Mouse (Mus musculus) ES-Bruce4 (cell line): ENCODE measurements around the gene Prpf4.

Experiments used
- CTCF ChIP-seq: IDR thresholded peaks from one replicate; pipeline ENCODE4 v1.8.1; 2011; ENCODE audit warnings: low read depth, low read length
- EP300 ChIP-seq: IDR thresholded peaks from 2 replicates; pipeline ENCODE4 v1.6.1; 2011; ENCODE audit warnings: low read depth, low read length; ENCODE audit not compliant: insufficient read depth
- POLR2A ChIP-seq: IDR thresholded peaks from one replicate; pipeline ENCODE4 v1.8.1; 2011; ENCODE audit warnings: low read length; ENCODE audit not compliant: insufficient read depth

DNA sequence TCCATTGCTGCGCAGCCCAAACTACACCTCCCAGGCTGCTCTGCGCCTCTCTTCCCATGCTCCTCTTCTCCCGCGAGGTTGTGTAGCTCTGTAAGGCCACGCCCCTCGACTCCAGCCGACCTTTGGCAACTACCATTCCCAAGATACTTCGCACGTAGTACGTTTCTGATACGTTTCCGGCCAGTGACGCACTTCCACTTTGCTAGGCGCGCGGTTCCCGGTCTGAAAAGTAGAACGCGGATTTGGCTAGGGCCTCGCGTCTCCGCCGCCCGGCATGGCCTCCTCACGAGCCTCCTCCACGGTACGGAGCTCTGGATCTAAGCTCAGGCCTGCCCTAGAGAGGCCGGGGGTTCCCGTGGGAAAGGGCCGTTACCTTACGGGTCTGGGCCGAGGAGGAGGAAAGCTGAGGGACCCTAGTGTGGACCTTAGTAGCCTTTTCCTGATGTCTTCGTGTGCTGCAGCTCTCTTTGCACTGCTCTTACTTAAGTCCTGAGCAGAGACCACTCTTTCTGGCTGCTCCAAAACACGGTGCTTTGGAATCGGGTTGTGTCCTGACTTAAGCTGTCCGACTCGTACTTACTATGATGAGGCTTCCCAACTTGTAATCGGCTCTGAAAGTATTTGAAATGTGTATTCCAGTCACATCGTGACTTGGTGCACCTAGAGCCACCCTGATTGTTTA is at the start of gene Prpf4, which contains the start of gene Cdc26:
- TF ChIP-seq EP300: no peak
- TF ChIP-seq CTCF: no peak
- TF ChIP-seq POLR2A: peak; percentile 82
